Mouse (Mus musculus): Measurements from ENCODE around the gene Chp2. TPM values are rescaled to one million over a fixed set of nuclear protein-coding genes. Genes with fewer than 3 reads are reported as not detected.
"Not testable (repeated sequence)": the region's sequence is repeated elsewhere in the genome, so short reads cannot be mapped to it uniquely, and the experiment has no call there.

The Chp2 gene
- total RNA-seq, 2 experiments from 2014 or later, result 3.1 to 4.2 TPM

DNA sequence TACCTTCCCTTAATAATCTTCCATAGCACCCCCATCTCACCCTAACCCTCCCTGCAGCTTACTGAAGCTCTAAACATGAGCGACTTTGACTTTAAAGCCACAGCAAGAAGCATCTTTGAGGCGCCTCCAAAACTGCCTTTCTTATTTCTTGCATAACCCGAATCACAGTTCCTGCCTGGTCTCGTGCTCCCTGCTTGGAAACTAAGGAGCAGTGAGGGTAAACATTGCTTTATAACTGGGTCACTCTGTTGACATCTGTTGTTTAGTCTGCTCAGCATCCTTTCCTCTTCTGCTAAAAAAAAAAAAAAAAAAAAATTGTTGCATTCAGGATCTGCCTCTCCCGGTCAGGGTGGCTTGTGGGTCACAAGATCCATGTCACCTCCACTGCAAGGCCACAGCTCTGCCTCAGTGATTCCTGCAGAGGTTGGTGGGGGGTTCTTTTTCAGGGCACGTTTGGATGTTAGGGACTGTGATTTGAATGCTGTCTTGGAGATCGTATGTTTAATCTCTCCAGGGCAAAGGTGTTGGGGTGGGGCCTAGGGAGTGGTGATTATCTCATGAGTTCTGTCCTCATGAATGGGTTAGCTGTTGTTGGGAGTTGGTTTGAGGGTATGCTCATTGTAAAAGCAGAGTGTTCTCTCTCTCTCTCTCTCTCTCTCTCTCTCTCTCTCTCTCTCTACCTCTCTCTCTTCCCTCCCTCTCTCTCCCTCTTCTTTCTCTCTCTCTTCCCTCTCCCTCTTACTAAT lies 10.8 kb upstream of the Chp2 start:
- H3K27ac ChIP-seq, result peak overlapping the region; percentile 43; the same call in 1 of the 2 replicates
- no peak for TF ChIP-seq CTCF (IDR thresholded peaks at IDR 0.05)
- intact Hi-C loops (cut with DNase I), result no loop called here
- H3K4me3 ChIP-seq, result peak overlapping the region; percentile 19; the same call in 1 of the 2 replicates
- no peak for DNase-seq

DNA sequence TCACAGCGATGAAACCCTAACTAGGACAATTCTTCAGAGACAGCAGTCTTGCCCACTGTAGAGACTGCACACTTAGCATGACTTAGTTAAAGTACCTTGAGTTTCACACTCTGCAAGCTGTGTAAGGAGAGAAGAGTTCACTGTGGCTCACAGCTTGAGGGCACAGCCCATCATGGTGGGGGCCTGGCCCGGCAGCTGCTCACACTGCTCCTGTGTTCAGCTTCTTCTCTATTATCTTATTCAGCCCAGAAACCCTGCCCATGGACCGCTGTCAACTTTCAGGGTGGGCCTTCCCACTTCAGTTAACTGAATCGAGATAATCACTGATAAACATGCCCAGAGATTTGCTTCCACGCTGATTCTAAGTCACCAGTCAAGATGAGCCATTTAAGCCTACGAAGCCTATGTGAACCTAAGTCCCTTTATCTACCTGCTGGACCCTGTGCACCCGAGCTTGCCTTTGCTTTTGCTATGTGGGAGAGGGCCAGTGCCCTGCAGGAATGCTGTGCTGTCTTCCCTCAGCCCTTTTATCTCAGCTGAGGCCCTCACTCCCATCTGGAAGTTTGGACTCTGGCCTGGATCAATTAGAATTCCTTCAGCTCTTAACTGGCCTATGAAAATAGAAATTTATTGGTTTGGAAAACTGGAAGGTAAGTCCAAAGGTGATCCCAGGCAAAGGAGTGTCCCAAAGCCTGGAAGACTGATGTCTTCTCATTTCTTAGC lies 6.9 kb downstream of the Chp2 start:
- DNase-seq, result no peak
- intact Hi-C loops (cut with DNase I), result no loop called here

DNA sequence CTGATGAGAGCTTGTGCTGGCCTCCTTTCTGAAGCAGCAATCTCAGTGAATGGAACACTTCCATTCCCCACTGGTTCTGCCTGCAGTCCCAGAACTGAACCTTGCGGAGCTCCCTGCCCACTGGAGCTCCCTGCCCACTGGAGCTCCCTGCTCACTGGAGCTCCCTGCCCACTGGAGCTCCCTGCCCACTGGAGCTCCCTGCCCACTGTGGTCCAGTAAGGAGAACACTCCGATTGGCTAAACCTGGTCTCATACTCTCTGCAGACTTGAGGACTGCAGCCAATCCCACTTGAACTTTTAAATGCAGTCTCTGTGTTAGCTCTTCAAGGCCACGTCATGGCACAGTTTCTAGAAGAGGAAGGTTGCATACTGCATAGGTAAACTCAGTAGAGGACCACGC lies 7.4 kb downstream of the Chp2 start:
- H3K4me3 ChIP-seq, result no peak overlapping the region
- intact Hi-C loops (cut with DNase I), result no loop called here
- no peak for TF ChIP-seq CTCF (IDR thresholded peaks at IDR 0.05)
- no peak overlapping the region for H3K27ac ChIP-seq
- DNase-seq, result no peak

More for the DNA sequence above, 6.9 kb downstream of the Chp2 start:
- no peak for TF ChIP-seq CTCF (IDR thresholded peaks at IDR 0.05)
- H3K27ac ChIP-seq, result no peak overlapping the region
- no peak overlapping the region for H3K4me3 ChIP-seq

DNA sequence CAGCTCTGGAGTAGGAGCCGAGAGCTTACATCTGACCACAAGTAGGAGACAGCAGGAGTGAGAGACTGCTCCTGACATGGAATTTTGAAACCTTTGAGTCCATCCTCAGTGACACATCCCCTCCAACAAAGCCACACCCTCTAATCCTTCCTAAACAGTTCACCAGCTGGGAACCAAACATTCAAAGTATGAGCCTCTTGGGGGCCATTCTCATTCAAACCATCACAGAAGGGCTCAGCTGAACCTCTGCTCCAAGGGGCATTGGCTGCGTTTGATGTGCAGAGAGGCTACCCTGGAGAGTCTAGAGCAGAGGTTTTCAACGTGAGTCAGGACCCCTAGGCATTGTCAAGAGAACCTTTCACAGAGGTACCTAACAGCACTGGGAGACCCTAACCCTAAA lies 10.0 kb downstream of the Chp2 start:
- Histone ChIP-seq H3K27ac (no peak overlapping the region), H3K4me3 (no peak overlapping the region)
- intact Hi-C loops (cut with DNase I), result no loop called here
- no peak for TF ChIP-seq CTCF (IDR thresholded peaks at IDR 0.05)
- no peak for DNase-seq

DNA sequence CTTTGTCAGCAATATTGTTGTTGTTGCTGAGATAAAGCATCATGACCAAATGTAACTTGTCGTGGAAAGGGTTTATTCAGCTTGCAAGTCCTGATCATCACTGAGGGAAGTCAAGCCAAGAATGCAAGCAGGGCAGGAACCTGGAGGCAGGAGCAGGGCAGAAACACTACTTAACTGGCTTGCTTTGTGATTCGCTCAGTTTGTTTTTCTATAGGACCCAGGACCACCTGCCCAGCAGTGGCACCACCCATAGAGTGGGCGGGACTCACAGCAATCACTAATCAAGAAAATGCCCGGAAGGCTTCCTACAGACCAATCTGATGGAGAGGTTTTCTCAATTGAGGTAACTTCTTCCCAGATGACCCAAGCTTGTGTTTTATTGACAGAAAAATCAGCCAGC lies 10.6 kb downstream of the Chp2 start:
- TF ChIP-seq CTCF (IDR thresholded peaks at IDR 0.05), result no peak
- no peak overlapping the region for H3K27ac ChIP-seq
- H3K4me3 ChIP-seq, result no peak overlapping the region
- intact Hi-C loops (cut with DNase I), result no loop called here
- no peak for DNase-seq

DNA sequence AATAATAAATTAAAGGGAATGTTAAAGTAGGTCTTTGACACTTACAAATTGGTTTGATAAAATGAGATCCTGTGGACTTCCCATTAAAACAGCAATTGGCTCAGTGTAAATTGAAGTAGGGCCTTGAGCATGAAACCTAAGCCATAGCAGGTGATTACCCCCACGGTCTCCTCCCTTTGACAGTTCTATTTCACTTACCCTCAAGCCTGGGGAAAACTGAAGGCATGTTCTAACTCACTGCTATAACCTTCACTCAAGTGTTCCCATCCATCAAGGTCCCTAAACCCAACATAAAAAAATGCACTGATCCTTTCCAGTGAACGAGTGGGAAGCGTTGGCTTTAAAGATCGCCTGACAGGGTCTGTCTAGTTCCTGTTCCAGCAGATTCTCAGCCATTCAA lies 11.6 kb downstream of the Chp2 start:
- Histone ChIP-seq H3K27ac (no peak overlapping the region), H3K4me3 (no peak overlapping the region)
- intact Hi-C loops (cut with DNase I), result no loop called here
- DNase-seq, result no peak
- TF ChIP-seq CTCF (IDR thresholded peaks at IDR 0.05), result no peak

DNA sequence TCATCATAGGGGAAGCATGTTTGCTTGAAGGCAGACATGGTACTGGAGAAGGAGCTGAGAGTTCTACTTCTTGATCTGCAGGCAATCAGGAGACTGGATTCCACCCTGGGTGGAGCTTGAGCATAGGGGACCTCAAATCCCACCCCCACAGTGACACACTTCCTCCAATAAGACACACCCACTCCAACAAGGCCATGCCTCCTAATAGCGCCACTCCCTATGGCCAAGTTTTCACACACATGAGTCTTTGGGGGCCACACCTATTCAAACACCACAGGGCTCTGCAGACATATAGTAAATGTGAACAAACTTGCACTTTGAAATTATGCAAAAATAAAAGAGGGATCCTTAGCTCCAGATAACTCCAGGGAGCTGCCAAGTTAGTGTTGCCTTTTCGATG lies 19.6 kb downstream of the Chp2 start:
- intact Hi-C loops (cut with DNase I), result no loop called here
- Histone ChIP-seq H3K4me3 (no peak overlapping the region), H3K27ac (no peak overlapping the region)
- no peak for TF ChIP-seq CTCF (IDR thresholded peaks at IDR 0.05)
- DNase-seq, result no peak

DNA sequence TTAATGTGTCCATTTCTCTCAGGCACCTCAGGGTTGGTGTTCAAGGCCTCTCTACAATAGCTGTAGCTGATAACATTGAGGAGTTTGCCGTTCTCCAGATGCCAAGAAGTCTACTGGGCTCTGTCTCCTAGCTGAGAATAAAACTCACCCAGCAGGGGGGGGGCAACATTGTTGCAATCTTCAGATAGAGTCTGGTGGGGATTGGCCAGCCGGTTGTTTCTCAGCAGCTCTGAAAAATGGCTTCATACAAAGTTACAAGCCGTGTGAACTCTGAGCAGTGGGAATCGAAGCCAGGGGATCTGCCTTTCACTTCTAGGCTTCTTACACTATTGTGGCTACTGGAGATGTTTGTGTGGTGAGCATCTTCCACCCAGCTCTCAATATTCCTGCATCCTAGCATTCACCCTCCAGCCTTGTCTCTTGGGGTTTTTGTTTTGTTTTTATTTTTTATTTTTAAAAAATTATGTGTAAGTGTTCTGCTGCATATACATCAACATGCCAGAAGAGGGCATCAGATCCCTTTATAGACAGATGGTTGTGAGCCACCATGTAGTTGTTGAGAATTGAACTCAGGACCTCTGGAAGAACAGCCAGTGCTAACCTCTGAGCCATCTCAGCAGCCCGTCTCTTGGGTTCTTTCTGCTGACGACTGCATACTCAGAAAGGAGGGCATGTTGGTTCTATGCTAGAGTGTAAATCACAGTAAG lies 21.3 kb downstream of the Chp2 start:
- no peak for DNase-seq
- intact Hi-C loops (cut with DNase I), result loop anchor here (2.0 kb wide), 1 partner anchor 40 kb away; no protein-coding TSS in a partner anchor
- no peak overlapping the region for H3K27ac ChIP-seq
- TF ChIP-seq CTCF (IDR thresholded peaks at IDR 0.05), result no peak; the same call in 1 of the 2 replicates
- no peak overlapping the region for H3K4me3 ChIP-seq

DNA sequence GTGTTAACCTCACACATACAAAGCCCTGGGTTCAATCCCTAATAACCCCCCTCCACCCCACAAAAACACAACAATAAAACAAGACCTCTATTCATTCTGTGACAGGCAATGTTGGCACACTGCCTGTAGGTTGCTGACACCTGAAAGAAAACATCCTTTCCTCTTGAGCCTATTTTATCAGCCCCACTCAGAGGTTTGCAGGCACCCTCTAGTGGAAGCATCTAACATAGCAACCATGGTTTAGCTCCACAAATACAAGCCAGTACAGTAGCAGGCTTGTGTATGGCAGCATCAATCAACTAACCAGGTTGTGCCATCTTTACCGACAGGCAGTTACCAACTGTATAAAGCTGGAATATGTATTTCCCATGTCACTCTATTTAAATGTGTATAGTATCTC lies 23.0 kb downstream of the Chp2 start:
- no peak for DNase-seq
- TF ChIP-seq CTCF (IDR thresholded peaks at IDR 0.05), result peak; percentile 74
- Histone ChIP-seq H3K27ac (no peak overlapping the region), H3K4me3 (no peak overlapping the region)
- intact Hi-C loops (cut with DNase I), result no loop called here

DNA sequence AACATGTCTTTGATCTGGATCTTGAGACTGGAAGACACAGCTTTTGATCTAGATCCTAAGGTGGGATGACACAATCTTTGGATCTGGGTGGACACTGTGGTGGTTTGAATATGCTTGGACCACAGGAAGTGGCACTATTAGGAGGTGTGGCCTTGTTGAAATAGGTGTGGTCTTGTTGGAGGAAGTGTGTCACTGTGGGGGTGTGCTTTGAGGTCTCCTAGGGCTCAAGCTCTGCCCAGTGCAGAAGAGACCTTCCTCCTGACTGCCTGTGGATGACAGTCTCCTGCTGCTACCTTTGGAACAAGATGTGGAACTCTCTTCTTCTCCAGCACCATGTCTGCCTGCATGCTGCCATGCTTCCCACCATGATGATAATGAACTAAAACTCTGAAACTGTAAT lies 23.4 kb downstream of the Chp2 start:
- intact Hi-C loops (cut with DNase I); DNase-seq; H3K4me3 ChIP-seq; H3K27ac ChIP-seq: not testable (repeated sequence)

DNA sequence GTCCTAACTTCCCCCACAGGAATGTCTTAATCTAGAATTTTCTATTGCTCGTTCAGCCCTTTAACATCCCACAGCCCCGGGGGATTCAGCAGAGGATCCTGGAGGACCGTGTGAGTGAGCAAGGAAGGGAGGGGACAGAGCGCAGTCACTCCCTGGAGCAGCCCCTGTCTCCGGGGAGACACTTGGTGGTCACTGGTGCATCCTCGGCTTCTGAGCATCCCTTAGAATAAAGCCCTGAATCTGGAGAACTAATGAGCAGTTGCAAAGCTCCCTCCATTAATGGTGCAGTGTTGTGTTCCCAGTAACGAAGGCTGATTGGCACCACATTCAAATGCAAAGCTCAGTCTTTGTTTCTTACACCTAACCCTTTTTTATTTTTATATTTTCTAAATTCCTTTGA lies 24.9 kb downstream of the Chp2 start:
- Histone ChIP-seq H3K27ac (no peak overlapping the region), H3K4me3 (no peak overlapping the region)
- TF ChIP-seq CTCF (IDR thresholded peaks at IDR 0.05), result no peak
- no peak for DNase-seq
- intact Hi-C loops (cut with DNase I), result no loop called here

DNA sequence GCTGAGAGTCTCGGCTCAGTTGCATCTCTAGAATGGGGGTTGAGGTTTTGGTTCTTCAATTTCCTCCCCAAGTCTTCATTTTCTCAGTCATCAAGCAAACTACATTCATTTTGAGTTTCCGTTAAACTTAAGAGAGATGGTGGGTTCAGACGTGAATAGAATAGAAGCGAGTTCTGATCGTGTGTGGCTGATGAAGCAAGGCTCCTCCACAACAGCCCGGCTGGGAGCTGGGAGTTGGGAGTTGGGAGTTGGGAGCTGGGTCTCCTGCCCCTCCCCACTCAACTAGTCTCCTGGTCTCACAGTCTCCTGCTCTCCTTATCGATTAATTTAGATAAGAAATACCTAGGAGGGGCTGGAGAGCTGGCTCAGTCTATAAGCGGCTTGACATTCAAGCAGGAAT lies 25.3 kb downstream of the Chp2 start:
- no peak for TF ChIP-seq CTCF (IDR thresholded peaks at IDR 0.05)
- intact Hi-C loops (cut with DNase I), result no loop called here
- H3K4me3 ChIP-seq, result no peak overlapping the region
- DNase-seq, result no peak
- no peak overlapping the region for H3K27ac ChIP-seq

DNA sequence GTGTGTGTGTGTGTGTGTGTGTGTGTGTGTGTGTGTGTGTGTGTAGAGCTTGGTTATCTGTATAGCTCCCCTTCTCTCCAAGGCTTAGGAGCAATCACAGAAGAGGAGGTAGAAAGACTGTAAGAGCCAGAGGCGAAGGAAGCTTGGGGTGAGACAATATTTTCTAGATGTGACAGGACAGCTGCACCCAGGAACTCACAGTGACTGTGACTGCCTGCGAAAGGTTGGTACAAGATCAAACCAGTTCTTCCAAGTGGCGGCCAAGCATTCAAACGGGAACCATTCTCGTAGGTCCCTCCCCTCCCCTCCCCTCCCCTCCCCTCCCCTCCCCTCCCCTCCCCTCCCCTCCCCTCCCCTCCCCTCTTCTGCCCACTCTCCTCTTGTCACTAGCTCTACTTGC lies 26.7 kb downstream of the Chp2 start:
- no peak for TF ChIP-seq CTCF (IDR thresholded peaks at IDR 0.05)
- no peak overlapping the region for H3K4me3 ChIP-seq
- DNase-seq, result no peak
- H3K27ac ChIP-seq, result no peak overlapping the region
- intact Hi-C loops (cut with DNase I), result no loop called here
